Mouse (Mus musculus) kidney, embryonic 16.5 days (tissue): ENCODE data around the gene Pogk. TPM values are rescaled to one million over a fixed set of nuclear protein-coding genes. Genes with fewer than 3 reads are reported as not detected.
A peak's percentile ranks its signal among the peaks of the same experiment; 100 is the strongest.

Experiments
- ATAC-seq: fragments of 200-750 bp; cut with Nextera tagmentation; 2 replicates; pipeline ENCODE4 v1.8.0; 2017; ENCODE audit warnings: moderate TSS enrichment; ENCODE audit not compliant: low FRiP score, low TSS enrichment
- H3K27ac ChIP-seq: fragments of 300-500 bp; sonication (generic); 2 replicates; pipeline ENCODE4 v1.5.1; 2014; ENCODE audit warnings: low read length
- H3K27me3 ChIP-seq: fragments of 300-500 bp; sonication (generic); 2 replicates; pipeline ENCODE4 v1.6.1; 2014; ENCODE audit warnings: low read length, control low read depth, mixed read lengths; ENCODE audit not compliant: insufficient read depth
- H3K36me3 ChIP-seq: fragments of 300-500 bp; sonication (generic); 2 replicates; pipeline ENCODE4 v1.6.1; 2014; ENCODE audit warnings: low read length, control low read depth, mixed read lengths; ENCODE audit not compliant: insufficient read depth
- H3K4me1 ChIP-seq: fragments of 300-500 bp; sonication (generic); 2 replicates; pipeline ENCODE4 v1.6.1; 2014; ENCODE audit warnings: low read length, control low read depth, mixed read lengths; ENCODE audit not compliant: insufficient read depth
- H3K4me2 ChIP-seq: fragments of 300-500 bp; sonication (generic); replicated peaks from 2 replicates; pipeline ENCODE4 v1.6.1; 2014; ENCODE audit warnings: low read depth, low read length
- H3K4me3 ChIP-seq: fragments of 300-500 bp; sonication (generic); 2 replicates; pipeline ENCODE4 v1.5.1; 2014; ENCODE audit warnings: mild to moderate bottlenecking, low read length
- H3K9ac ChIP-seq: fragments of 300-500 bp; sonication (generic); replicated peaks from 2 replicates; pipeline ENCODE4 v1.6.1; 2014; ENCODE audit warnings: low read length
- H3K9me3 ChIP-seq: fragments of 300-500 bp; sonication (generic); 2 replicates; pipeline ENCODE4 v1.6.1; 2016; ENCODE audit warnings: low read length, control low read depth
- WGBS: fragments of 180-500 bp; shearing (Covaris S2); extraction: QIAGEN DNeasy Blood & Tissue Kit; methylation state at CpG from one replicate; pipeline ENCODE4 v1.1.7; 2014; 5-methylcytosine and 5-hydroxymethylcytosine counted together
- polyA plus RNA-seq: library from polyadenylated mRNA; unstranded; fragments of >200 nt; fragmentation: Nextera tagmentation; extraction: Ambion mirVana; gene quantifications from 2 replicates; pipeline ENCODE4 v1.2.1, GENCODE M21; 2015

The Pogk gene
- polyA plus RNA-seq, 1 experiment from 2014 or later: 14.9 TPM

DNA sequence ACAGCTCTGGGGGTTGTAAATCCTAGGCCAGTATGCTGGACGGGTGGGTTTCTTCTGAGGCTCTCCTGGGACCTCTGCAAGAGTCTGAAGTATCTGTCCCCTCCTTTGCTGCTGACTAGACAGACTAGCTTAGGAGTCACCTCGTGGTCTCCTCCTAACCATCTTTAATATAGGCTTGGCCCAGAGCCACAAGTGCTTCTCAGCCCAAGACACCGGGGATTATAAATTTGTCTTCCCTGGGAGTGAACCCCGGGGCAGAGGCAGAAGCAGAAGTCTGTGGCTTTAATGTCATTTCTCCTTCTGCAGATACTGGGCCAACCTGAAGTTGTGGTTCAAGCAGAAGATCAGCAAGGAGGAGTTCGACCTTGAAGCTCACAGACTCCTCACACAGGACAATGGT is 27.8 kb downstream of the Pogk start:
- no peak overlapping the region for H3K4me3 ChIP-seq
- no peaks in the 10 kb centered on the region for H3K27me3 ChIP-seq
- no peak overlapping the region for H3K4me2 ChIP-seq
- no peak for ATAC-seq
- no peaks in the 10 kb centered on the region for H3K9me3 ChIP-seq
- H3K27ac ChIP-seq: no peak overlapping the region
- H3K9ac ChIP-seq: no peak overlapping the region; the same call in 1 of the 2 replicates
- H3K4me1 ChIP-seq: peaks cover 15% of the 10 kb centered on the region
- WGBS: 62% methylated on average over 5 of the region's 5 CpGs
- peaks cover 27% of the 10 kb centered on the region for H3K36me3 ChIP-seq

DNA sequence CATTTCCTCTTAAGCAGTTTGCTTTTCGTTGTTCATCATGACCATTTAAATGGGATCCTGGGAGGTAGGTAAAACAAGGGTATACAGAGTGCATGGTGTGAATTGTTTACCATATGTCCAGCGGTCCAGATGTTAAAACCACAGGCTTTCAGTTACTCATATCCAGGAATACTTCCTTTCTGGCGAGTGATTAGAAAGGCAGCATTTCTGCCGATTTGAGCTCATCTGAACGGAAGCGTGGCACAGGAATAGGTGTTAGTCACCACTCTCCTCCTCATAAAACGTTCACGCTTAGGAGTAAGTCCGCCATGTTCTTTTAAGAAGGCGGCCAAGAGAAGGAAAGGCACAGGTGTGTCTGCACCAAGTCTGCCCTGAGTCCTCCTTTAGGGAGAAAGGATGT is 28.3 kb downstream of the Pogk start:
- Histone ChIP-seq H3K9me3 (0 out of 2 replicates have a peak, but pooled peaks cover 2% of the 10 kb centered on the region), H3K4me3 (no peak overlapping the region), H3K9ac (no peak overlapping the region; the same call in 1 of the 2 replicates), H3K4me2 (no peak overlapping the region), H3K4me1 (peaks cover 15% of the 10 kb centered on the region), H3K27ac (no peak overlapping the region), H3K27me3 (no peaks in the 10 kb centered on the region), H3K36me3 (peaks cover 23% of the 10 kb centered on the region)
- 74% methylated on average over 10 of the region's 10 CpGs for WGBS
- ATAC-seq: no peak

DNA sequence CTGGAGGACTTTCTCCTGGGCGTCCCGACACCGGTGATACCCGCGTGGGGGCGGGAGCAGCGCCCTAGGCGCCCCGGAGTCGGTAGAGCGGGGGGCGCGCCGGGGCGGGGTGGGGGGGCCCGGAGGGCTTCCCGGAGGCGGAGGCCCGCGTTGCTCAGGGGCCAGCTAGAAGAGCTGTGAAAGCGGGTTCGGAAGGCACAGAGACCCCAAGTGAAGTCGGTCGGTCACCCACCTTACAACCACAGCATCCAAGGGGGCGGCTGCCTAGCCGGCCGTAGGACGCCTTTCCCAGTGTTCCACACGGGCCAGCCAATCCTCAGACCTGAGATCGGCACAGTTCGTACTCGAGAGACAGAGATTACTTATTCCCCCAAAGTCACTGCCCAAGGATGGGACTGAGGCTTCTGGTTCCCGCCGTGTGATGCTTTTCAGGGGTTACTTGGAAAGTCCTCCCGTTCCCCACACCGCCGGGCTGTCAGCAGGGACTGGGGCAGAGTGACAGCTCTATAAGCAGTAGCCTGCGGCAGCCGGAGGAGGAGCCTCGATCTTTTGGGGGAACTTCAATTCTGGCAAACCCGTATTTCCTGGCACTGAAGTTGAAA is 29.9 kb downstream of the Pogk start:
- Histone ChIP-seq H3K4me2 (peak overlapping the region; percentile 56), H3K9me3 (0 out of 2 replicates have a peak, but pooled peaks cover 2% of the 10 kb centered on the region), H3K27ac (peak overlapping the region; percentile 91), H3K4me1 (peaks cover 15% of the 10 kb centered on the region), H3K9ac (peak overlapping the region; percentile 99), H3K36me3 (peaks cover 15% of the 10 kb centered on the region), H3K4me3 (peak overlapping the region; percentile 98), H3K27me3 (no peaks in the 10 kb centered on the region)
- WGBS: under 1% methylated on average over 37 of the region's 41 CpGs
- peak; percentile 46 for ATAC-seq

DNA sequence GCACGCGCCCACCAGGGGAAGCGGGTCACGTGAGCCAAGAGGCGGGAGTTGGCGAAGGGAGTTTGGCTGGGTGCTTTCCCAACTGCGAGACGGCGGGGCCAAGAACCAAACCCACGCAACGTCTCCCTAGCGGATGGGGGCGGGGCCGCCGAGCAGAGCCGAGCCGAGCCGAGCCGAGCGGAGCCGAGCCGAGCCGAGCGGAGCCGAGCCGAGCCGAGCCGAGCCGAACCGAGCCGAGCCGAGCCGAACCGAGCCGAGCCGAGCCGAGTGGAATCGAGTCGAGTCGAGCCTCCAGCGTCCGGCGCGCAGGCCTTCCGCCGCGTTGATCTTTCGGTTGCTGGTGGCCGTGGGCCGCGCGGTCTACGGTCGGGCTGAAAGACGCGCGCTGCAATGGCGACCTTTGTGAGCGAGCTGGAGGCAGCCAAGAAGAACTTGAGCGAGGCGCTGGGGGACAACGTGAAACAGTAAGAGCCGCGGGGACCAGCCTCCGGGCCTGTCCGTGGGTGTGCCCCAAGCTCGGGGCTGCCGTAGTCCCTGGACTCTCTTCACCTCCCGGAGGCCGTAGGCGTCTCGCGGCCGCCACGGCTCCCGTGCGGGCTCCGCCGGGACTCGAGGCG is 30.5 kb downstream of the Pogk start, which contains the start of gene Tada1:
Gene Tada1 (plus strand): TSS at position 85 of the 617 bp plus-strand sequence.
- peak within 1 kb of the TSS; percentile 56 for H3K4me2 ChIP-seq
- H3K4me3 ChIP-seq: peak within 1 kb of the TSS; percentile 98
- H3K36me3 ChIP-seq: peaks cover 12% of the 10 kb centered on the region
- H3K9ac ChIP-seq: peak within 1 kb of the TSS; percentile 99
- H3K4me1 ChIP-seq: peaks cover 15% of the 10 kb centered on the region
- H3K27ac ChIP-seq: peak within 1 kb of the TSS; percentile 91
- under 1% methylated on average over 70 of the region's 81 CpGs for WGBS
- ATAC-seq: peak; percentile 95
- H3K9me3 ChIP-seq: 0 out of 2 replicates have a peak, but pooled peaks cover 2% of the 10 kb centered on the region
- H3K27me3 ChIP-seq: no peaks in the 10 kb centered on the region

DNA sequence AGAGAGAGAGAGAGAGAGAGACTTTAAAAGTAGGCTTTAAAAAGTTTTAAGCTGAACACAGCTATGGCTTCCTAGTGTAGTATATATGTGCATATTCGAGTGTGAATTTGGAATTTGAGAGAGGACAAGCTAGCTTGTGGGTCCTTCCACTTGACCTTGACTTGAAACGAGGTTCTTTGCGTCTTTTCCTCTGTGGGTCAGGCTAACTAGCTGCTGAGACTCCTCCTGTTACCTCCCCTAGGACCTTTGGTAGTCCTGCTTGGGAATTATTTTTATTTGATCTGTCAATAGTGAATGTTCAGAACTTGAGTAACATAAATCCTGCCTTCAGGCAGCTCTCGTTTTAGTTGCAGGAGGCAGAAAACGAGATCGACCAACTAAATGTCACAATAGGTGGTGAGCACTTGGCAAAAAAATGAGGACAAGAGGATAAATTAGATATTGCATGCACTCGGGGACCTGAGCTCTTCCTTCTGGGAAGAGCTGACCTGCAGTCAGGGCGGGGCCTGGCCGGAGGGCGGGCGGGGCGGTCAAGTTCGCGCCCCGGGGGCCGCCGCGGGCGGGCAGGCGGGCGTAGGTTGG is 31.1 kb downstream of the Pogk start:
- no peaks in the 10 kb centered on the region for H3K27me3 ChIP-seq
- peaks cover 15% of the 10 kb centered on the region for H3K4me1 ChIP-seq
- peak; percentile 6; the same call in 1 of the 2 replicates for ATAC-seq
- 2% methylated on average over 21 of the region's 21 CpGs for WGBS
- peak overlapping the region; percentile 67 for H3K9ac ChIP-seq
- H3K4me3 ChIP-seq: peak overlapping the region; percentile 98
- peak overlapping the region; percentile 31 for H3K27ac ChIP-seq
- H3K9me3 ChIP-seq: 0 out of 2 replicates have a peak, but pooled peaks cover 2% of the 10 kb centered on the region
- H3K4me2 ChIP-seq: peak overlapping the region; percentile 51
- H3K36me3 ChIP-seq: peaks cover 9% of the 10 kb centered on the region

DNA sequence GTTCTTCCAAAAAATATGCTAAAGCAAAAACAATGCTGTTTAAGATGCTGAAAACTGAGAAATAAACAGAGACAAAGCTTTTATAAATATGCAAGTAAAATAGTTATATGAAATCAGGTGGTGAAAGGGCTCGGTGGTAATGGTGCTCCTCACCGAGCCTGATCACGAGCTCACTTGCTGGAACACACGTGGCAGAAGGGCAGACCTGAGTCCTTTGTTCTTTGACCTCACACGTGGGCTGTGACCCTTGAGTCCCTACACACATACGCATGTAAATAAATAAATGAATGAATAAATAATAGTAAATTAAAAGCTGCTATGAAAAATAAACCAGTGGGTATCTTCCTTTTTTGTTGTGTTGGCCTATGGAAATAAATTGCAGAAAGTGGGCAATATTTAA is 32.5 kb downstream of the Pogk start:
- Histone ChIP-seq H3K4me2 (no peak overlapping the region), H3K27me3 (no peaks in the 10 kb centered on the region), H3K4me1 (peaks cover 15% of the 10 kb centered on the region), H3K36me3 (no peaks in the 10 kb centered on the region), H3K9me3 (0 out of 2 replicates have a peak, but pooled peaks cover 2% of the 10 kb centered on the region), H3K4me3 (no peak overlapping the region), H3K27ac (no peak overlapping the region), H3K9ac (no peak overlapping the region)
- no peak for ATAC-seq
- WGBS: 58% methylated on average over 6 of the region's 6 CpGs

DNA sequence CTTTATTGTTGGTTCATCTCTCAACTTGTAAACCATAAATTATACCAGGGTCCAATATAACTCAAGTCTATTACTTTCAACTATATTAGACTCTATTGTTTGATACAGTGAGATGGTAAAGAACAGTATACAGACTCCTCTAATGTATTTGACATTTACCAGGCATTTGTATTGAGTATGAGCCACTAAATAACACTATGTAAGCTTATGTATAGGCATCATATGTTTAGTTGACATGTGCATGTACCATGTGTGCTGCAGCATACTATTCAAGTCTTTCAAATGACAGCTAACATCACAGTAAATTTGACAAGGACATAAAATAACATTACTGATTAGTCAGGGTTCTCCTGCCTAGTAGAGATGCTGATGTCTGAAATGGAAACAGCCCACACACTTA is 46.5 kb downstream of the Pogk start:
- no peaks in the 10 kb centered on the region for H3K27me3 ChIP-seq
- no peaks in the 10 kb centered on the region for H3K9me3 ChIP-seq
- no peak overlapping the region for H3K4me3 ChIP-seq
- H3K9ac ChIP-seq: no peak overlapping the region
- no peaks in the 10 kb centered on the region for H3K4me1 ChIP-seq
- no peak overlapping the region for H3K27ac ChIP-seq
- no peak for ATAC-seq
- H3K36me3 ChIP-seq: no peaks in the 10 kb centered on the region
- no peak overlapping the region for H3K4me2 ChIP-seq

DNA sequence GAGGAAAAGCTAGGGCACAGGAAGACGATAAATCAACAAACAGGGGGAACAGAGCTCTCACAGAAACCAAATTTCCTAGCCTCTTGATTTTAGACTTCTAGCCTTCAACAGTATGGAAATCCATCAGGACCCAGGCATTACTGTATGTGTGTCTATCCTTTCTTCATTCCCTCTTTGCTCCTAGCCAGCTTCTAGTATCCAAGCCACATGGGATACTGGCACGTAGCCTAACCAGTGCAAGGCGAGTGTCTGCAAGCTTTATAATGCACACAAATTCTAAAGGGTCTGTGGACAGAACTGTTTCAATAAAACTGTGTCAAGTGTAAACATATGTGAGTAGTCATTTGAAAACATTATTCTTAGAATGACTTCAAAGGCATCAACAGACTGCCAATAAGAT is 47.0 kb downstream of the Pogk start:
- H3K9me3 ChIP-seq: no peaks in the 10 kb centered on the region
- no peak overlapping the region for H3K27ac ChIP-seq
- H3K36me3 ChIP-seq: no peaks in the 10 kb centered on the region
- H3K4me3 ChIP-seq: no peak overlapping the region
- H3K4me2 ChIP-seq: no peak overlapping the region
- WGBS: 65% methylated on average over 3 of the region's 3 CpGs
- no peak for ATAC-seq
- H3K4me1 ChIP-seq: no peaks in the 10 kb centered on the region
- H3K27me3 ChIP-seq: no peaks in the 10 kb centered on the region
- H3K9ac ChIP-seq: no peak overlapping the region

DNA sequence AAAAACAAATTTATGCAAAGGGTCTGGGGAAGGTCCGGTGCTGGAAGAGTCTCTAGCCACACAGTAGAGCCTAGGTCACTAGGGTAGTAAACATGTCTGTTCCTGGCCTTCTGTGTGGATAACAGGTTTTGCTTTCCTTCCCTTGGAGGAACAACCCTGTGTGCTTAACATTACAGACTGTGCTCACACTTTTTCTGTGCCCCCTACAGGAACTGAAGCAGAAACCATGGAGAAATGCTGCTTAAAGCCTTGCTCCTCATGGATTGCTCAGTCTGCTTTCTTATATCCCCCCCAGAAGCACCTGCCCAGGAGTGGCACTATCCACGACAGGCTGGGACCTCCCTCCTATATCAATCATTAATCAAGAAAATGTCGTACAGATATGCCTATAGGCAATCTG is 47.8 kb downstream of the Pogk start:
- no peak overlapping the region for H3K27ac ChIP-seq
- H3K36me3 ChIP-seq: no peaks in the 10 kb centered on the region
- H3K4me1 ChIP-seq: no peaks in the 10 kb centered on the region
- H3K9me3 ChIP-seq: no peaks in the 10 kb centered on the region
- ATAC-seq: no peak
- 53% methylated on average over 3 of the region's 3 CpGs for WGBS
- H3K27me3 ChIP-seq: no peaks in the 10 kb centered on the region
- no peak overlapping the region for H3K4me3 ChIP-seq
- H3K4me2 ChIP-seq: no peak overlapping the region
- H3K9ac ChIP-seq: no peak overlapping the region

DNA sequence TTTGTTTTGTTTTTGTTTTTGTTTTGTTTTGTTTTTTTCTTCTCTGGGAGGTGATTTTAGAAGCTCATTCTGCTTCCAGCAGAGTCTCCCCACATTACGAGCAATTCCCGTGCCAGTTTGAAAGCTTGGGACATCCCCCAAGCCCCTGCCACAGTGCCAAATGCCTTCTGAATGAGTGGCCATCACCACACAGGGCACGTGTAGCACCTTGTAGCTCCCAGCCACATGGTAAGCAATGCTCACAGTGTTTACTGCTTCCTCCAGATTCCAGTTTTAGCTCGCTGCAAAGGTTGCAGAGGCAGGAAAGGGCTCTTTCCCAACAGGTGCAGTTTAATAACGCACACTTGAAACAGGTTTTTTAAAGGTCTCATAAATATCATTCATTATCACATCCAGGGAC is 48.8 kb downstream of the Pogk start:
- H3K27ac ChIP-seq: no peak overlapping the region
- no peaks in the 10 kb centered on the region for H3K27me3 ChIP-seq
- no peak for ATAC-seq
- no peak overlapping the region for H3K4me3 ChIP-seq
- no peak overlapping the region for H3K4me2 ChIP-seq
- H3K9ac ChIP-seq: no peak overlapping the region
- H3K36me3 ChIP-seq: no peaks in the 10 kb centered on the region
- 65% methylated on average over 5 of the region's 5 CpGs for WGBS
- H3K4me1 ChIP-seq: no peaks in the 10 kb centered on the region
- H3K9me3 ChIP-seq: no peaks in the 10 kb centered on the region
